Mouse (Mus musculus) hindlimb bud, embryonic 11.5 days (tissue): ENCODE data around the gene Gm4567.
"Not testable (repeated sequence)": the region's sequence is repeated elsewhere in the genome, so short reads cannot be mapped to it uniquely, and the experiment has no call there.

ENCODE experiments used
- DNase-seq: peaks from one replicate; pipeline ENCODE4 v3.0.0-alpha.2; 2012; ENCODE audit warnings: low read depth, low spot score; ENCODE audit errors: extremely low spot score

Gm4567 gene

DNA sequence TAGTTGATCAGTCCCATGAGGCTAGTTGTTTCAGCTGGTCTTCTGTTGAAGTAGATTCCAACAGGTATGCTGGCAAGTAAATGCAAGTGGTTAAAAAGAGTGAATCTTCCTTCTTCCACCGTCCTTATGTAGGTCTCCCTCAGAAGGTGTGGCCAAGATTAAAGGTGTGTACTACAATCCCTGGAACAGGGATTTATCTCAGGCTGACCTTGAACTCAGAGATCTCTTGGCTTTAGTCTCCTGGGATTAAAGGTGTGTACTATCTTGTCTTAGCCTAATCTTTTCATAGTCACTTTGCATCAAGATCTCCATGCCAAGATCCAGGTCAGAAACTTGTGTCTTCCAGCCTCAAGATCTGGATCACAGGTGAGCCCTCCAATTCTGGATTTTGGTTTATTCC lies at the start of gene Gm4567:
Gene Gm4567 (minus strand): TSS at position 101 of the 400 bp plus-strand sequence.
- not testable (repeated sequence) for DNase-seq

GRCm38 (mm10) chr7:22761397-22761796 lies 41.9 kb upstream of the Gm4567 start, which contains the start of gene Vmn1r157:
Vmn1r157 (plus strand) TSS chr7:22761697.
- DNase-seq, result not testable (repeated sequence)

DNA sequence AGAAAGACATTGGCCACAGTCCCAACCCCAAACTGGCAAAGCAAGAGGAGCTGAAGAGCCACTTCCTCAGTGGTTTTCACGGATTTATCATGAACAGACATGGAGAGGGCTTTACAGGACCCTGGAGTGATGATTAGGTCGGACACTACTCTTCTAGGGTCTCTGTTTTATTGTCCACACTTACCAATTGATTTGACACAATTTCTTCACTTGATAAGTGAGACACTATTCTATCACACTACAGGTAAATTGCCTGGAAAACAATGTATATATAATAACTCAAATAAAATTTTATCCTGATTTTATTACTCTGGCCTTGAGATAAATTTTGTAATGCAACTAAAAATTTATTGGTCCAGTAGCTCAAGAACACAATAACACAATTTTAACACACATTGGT lies 27.3 kb downstream of the Gm4567 start, which contains the start of gene Gm8693:
Gene Gm8693 (minus strand): TSS at position 101 of the 400 bp plus-strand sequence.
- not testable (repeated sequence) for DNase-seq
